Mouse (Mus musculus) B cell, adult 2 months (primary cell): ENCODE data around the gene Kif15.
A peak's percentile ranks its signal among the peaks of the same experiment; 100 is the strongest.

ENCODE experiments used
- DNase-seq, 2 experiments: peaks; one replicate each; pipeline ENCODE4 v3.0.0; 2022

The Kif15 gene

DNA sequence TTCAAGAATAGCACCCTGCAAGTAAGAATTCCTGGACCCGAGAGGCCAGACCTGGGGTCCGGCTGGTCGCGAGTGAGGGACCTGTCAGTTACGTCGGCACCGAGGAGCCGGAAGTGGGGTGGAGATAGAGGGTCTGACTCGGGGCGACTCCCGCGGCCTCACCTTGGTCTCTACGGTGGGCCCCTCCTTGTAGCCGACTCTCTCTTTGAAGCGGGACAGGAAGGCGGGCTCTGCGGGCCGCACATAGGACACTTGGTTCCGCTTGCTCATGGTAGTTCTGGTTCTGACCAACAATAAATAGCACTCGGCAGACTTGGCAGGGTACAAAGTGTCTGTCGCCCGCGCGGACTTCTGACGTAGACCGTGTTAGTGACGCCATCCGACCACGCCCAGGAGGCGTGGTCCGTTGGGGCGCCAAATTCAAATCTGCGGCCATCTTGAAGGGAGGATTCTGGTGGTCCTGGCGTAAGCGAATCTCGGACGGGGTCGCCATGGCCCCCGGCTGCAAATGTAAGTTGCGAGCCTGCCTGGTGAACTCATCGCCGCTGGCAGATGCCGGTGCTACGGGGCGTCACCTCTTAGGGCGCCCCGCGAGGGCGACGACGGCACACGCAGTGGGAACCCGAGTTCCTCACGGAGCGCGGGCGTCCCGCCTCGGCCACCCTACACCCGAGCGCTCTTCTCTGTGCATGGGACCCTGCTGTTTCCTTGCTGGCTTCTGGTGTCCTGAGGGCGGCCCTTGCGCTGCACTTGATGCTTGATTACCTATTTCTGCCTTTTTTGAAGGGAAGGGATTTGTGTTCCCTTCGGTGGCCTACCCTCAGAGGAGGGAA is at the start of gene Kif15, which contains the start of gene 1110059G10Rik:
Gene Kif15 (plus strand): TSS at position 404 of the 833 bp plus-strand sequence.
Gene 1110059G10Rik (minus strand): TSS at position 358 of the 833 bp plus-strand sequence.
- DNase-seq = peak; percentile 97 to 98

DNA sequence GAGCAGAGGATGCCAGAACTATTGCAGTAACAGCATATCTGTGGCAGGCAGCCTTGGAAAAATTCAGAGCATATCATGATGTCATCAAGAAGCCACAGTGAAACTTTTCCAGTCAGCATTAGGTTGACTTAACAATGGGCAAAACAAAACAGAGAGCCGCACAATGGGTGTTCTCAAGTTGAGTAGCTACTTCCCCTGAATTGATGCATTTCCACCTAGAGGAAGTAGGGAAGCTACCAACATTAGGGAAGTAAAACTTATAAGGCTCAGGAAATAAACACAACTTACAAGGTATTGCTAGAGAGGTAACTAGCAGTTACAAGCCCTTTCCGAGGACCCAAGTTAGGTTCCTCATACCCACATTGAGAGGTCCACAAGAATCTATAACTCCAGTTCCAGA is 49.8 kb upstream of the Kif15 start:
- no peak for DNase-seq

DNA sequence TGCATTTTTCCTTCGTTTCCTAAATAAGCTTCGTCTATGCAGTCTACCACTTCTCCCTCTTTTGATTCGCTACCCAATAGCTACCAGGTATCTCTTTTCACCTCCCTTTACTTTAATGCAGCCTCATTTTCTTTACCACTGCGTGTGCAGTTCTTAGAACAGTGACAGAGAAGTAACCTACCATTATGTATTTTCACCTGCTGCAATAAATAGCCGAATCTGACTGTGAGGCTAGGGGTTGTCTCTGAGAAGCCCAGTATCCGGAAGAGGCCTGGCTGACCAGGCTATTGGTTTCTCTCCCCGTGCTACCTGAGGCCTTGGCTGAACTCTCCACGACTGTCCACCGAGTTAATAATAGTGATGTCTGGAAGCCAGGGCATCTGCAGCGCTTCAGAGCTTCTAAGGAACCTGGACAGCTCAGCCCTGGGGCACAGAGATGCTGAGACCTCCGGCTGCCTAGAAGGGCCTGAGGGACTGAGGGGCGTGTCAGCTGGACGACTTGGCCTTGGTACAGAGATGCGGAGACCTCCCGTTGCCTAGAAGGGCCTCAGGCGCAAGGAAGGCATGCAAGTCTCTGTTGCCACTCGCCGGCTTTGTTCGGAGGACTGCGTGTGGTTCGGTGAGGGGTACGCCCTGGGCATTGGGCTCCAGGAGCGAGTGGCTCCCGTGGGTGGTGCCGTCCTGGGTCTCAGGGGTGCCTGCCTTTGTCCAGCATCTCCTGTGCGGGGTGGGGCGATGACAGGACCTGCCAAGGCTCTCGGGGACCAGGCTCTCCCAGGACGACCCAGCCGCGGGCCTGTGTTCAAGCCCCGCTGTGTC is 47.9 kb upstream of the Kif15 start:
- DNase-seq = peak in 1 of 2 experiments; percentile 8

DNA sequence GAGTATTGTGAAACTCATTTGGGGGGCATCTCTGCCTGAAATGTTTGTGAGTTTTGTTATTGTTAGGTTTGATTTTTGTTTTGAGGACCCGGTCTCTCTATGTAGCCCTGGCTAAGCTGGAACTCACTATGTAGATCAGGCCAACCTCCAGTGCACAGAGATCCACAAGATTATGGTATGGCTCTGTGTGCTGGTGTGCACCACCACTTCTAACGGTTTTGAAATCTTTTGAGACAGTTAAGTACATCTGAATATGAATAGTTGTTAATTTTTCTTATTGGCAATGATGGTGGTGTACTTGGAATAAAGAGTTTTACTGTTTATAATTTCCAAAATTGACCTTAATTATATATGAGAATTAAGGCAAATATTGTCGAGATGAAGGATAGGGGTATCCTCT is 28.4 kb upstream of the Kif15 start:
- no peak for DNase-seq

DNA sequence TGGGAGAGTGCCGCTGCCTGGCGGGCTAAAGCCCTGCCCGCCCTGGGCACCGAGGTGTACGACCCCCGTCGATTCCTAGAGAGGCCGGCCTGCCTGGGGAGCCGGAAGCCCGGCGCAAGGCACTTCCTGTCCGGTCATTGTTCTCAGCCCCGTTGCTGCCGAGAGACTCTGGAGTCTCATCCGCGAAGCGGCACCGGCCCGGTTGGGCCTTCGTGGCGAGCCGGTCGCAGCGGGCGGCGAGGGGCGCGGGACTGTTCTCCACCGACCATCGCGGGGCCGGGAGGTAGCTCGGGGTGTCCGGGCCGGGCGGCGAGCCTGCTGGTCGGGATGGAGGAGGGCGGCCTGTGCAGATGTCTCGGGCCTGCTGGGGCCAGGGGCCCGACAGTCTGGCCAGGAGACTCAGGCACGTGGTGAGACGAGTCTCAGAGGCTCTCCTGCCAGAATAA is 27.9 kb upstream of the Kif15 start, which contains the start of gene Zfp105:
Gene Zfp105 (plus strand): TSS at position 137 of the 446 bp plus-strand sequence.
- peak; percentile 16 to 31 for DNase-seq

DNA sequence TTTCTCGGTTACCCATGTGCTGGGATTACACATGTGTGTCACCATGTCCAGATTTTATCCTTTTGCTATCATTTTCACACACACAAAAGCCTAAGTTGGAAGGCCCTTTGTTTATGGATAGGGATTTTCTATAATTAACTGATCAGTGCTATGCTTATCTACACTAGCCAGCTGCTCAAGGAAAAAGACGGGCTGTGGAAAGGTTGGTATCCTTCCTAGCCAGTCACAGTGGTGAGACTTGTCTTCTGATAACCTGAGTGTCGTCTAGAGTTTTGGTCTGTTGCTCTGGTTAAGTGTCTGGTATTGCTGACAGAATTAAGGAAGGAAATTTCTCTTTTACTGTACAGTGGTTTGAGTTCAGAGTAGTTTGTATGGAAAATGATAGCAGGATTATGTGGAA is 21.9 kb upstream of the Kif15 start:
- DNase-seq = no peak

DNA sequence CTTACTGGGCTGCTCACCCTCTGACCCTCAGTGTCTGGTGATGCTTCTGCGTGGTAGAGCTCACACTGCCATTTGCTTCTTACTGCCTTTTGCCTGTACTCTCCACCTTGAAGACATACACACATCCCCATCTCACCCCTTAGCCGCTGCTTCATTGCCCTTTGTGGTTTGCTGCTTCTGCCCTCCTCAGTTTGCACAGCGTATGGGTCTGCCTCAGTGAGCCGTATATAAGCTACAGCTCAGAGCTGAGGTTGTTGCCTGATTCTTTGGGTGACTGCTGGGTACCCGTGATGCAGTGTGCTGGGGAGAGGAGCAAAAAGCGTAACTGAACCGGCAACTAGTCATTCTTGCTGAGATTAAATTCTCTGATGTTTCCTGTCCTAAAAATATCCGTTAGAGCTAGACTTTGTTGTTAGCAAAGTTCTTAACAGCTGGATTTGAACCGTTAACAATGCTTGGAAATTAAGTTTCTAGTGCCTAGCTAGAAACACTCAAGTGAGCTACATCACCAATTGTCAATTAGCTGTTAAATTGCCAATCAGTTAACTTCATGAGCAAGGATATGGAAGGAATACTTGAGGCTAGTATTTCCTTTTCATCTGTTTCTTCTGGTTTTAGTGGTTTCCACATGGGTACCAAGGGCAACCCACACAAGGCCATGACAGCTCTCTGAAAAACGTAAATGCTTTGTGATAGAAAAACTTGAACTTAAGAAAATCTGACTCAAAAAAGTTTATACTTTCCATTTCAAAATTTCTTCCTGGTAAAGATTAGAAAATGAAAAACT is 47.8 kb downstream of the Kif15 start:
- DNase-seq = peak; percentile 6

DNA sequence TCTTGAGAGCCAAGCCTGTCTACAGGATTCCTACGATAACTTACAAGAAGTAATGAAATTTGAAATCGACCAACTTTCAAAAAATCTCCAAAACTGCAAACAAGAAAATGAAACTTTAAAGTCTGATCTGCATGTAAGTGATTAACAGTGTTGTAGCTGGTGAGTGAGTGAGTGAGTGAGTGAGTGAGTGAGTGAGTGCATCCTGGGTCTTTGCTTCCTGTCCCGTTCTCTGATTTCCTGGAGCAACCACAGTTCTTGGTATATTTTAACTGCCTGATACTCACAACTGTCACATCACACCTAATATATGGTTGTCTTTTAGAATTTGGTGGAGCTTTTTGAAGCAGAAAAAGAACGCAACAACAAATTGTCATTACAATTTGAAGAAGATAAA is 48.3 kb downstream of the Kif15 start:
- DNase-seq = no peak

DNA sequence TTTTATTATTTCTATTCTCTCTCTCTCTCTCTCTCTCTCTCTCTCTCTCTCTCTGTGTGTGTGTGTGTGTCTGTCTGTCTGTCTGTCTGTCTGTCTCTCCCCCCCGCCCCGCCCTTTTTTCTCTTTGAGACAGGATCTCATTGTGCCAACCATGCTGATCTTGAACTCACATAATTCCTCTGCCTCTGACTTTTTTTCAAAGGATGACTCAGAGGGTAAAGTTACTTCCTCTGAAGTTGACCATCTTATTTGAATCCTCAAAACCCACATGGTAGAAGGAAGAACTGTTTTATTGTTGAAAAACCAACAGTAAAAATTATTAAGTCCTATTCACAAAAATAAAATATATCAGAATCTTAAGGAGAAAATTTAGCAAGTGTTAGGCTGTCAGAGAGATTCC is 53.9 kb downstream of the Kif15 start:
- no peak for DNase-seq

DNA sequence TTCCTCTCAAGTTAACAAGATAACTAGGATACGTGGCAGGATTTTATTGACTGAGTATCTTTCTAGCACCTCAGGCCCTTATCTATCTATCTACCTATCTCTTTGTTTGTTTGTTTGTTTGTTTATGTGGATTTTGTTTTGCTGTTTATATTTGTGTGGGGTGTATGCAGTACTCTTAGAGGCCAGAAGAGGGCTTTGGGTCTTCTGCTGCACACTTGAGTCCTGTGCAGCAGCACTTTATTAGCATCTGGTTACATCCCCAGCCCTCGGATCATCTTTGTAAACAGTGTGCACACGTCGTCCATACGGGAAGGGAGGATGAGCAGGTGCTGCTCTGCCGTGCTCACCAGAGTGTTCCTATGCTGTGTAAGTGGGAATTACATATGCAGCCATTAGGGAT is 55.2 kb downstream of the Kif15 start:
- peak in 1 of 2 experiments; percentile 9 for DNase-seq

DNA sequence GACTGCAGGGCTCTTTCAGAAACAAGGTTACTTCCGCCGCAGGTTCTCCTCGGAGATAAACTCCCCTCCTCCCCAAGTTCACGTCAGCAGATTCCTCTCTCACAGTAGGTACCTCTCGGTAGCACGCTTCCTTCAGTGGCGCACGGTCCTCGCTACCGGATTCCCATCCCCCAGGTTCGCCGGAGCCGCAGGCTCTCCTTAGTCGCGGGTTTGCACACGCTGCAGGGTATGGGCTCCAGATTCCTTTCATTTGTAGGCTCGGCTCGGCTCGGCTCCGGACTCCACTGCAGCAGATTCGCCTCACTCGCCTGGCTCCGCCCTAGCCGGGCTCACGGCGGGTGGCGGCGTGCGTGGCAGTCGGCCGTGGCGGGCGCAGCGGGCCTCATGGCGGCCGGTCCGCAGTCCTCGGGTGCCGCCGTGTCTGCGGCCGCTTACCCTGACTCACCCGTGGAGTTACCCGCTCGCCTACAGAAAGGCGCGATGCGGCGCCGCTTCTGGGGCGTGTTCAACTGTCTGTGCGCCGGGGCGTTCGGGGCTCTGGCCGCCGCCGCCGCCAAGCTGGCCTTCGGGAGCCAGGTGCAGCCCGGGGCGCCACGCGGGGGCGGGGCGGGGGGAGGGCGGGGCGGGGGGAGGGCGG is 70.3 kb downstream of the Kif15 start, which contains the start of gene Tmem42:
Gene Tmem42 (plus strand): TSS at position 332 of the 637 bp plus-strand sequence.
- DNase-seq = peak; percentile 82 to 86

DNA sequence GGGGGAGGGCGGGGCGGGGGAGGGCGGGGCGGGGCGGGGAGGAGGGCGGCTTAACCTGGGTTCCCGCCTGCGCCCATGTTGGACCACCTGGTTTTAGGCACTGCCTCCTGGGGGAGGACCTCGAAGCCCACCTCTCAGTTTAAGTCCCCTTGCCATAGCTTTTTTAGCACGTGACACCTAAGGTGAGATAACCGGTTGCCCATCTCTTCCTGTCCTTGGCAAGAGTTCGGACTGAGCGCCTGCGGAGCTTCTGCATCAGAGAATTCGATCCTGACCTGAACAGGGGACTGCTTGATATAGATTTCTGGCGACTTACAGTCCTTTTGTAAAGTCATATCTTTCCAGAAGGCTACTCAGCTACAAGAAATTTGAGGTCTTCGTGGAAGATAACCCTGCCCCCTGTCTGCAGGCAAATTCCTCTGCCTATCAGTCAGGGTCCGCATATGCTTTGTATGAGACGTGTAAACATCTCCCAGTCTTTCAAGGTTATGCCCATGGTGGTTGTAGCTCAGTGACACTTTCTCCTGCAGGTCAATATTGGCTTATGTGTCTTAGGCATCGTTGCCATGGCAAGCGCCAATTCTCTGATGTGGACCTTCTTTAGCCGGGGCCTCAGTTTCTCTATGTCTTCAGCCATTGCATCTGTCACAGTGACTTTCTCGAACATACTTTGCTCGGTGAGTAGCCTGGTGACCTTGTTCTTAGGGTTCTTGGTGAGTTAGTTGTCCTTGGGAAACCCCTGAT is 71.0 kb downstream of the Kif15 start:
- DNase-seq = peak in 1 of 2 experiments; percentile 3

DNA sequence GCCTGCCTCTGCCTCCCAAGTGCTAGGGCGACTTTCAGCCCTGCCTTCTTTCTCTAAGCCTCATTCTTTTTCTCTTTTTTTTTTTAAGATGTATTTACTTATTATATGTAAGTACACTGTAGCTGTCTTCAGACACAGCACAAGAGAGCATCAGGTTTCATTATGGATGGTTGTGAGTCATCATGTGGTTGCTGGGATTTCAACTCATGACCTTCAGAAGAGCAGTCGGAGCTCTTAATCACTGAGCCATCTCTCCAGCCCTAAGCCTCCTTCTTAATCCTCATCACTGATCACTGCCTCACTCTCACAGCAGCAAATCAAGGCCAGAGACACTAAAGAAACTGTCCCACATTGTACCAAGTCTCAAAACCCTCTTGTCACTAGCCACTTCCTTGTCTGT is 73.4 kb downstream of the Kif15 start:
- no peak for DNase-seq

DNA sequence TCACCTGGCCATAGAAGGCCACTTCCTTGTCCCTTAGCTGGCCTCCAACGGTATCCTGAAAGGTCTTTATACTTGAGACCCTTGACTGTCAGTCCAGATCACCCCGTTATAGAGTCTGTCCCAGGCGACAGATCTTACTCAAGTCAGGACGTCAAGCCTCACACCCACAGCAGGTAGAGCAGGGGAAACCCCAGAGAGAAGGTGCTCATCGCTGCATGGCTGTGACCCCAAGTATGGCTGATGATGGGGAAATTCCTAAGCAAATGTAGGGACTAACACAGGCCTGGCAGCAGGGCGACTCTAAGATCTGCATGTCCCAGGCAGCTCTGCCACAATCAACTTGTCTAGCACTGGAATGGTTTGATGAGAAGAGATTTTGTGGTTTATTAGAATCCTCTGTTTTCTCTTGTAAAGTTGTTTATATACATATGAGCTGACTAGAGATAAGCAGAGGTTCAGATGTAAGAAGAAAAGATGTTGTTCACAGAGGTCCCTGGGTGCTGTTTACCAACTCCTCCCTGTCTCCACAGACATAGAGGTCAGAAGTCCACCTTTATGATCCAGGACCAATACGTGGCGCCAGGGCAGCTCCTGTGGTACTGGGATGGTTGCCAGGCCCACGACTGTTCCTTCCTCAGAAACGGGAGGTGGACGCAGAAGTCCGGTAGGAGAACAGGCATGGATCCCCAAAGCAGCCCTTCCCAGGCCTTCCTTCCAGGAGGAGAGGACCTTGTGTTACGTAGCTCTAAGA is 80.8 kb downstream of the Kif15 start:
- DNase-seq = no peak

DNA sequence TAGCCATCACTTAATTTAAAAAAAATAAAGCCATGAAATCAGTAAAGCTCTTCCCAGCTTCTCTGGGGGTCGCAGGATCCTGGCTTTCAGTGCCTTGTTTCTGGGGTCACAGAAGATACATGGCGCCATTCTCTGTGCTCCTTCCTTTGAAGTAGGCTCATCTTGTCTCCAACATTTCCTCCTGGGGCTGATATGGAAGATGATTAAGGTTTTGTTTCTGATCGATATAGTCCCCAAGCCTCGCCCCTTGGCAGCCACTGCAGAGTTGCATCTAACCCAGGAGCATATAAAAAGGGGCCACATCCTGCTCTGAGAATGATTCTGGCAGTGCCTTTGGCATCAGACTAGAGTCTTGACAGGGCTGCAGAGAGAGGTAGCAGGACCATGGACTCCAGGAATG is 83.6 kb downstream of the Kif15 start, which contains the start of gene Tgm4:
Gene Tgm4 (plus strand): TSS at position 301 of the 400 bp plus-strand sequence.
- no peak for DNase-seq

DNA sequence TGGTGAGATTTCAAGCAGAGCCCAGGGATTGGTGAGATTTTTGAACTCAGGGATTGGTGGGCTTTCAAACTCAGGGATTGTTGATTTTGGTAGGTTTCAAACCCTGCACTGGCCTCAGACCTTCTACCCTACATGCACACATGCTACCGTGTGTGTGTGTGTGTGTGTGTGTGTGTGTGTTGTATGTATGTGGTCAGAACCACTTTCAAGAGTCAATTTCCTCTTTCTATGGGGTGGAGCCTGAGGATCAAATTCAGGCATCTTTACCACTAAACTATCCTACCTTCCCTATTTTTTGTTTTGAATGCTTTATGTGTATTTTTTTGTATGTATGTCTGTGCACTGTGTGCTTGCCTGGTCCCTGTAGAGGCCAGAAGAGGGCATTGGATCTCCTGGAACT is 96.8 kb downstream of the Kif15 start:
- DNase-seq = no peak

DNA sequence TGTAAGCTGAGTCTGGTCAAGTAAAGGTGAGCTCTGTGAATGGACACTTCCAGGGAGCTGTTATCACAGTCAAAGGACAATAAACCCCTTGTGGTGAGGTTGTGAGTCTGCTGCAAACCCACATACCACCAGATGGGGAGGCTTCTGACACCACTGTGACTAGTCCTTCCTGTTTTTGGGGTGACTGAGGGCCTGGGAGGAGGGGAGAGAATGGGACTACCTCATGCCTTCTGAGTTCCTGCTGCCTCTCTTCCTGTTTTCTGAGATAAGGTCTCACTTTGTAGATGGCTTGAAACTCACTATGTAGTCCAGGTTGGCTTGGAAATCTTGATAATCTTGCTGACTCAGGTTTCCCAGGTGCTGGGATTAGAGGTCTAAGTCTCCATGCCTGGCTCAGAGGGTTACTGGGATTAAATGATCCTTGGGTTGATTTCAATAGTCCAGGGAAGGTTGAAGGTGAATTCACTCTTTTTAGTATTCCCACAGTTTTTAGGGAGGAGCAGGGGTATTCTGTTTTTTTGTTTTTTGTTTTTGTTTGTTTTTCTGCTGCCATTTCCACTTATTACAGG is 108.0 kb downstream of the Kif15 start:
- peak; percentile 4 to 18 for DNase-seq

DNA sequence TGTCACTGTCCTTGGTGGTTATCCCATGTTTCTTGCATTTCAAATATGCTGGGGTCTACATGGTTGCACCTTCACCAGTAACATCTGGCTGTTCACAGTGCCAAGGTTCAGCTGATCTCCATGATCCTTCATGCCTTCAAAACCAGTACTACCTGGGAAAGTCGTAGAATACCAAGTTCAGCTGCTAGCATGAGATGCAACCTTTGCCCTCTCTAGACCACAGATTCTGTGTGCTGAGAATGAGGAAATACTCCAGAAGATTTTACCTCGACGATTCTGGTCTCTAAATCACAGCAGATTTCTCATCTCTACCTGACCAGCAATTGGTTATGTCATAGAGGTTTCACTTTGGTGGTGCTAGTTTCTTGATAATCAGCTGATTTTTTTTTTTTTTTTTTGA is 109.3 kb downstream of the Kif15 start:
- DNase-seq = no peak
